Mouse (Mus musculus) small intestine, adult 2 months (tissue): Measurements from ENCODE around the gene Psg20. TPM values are rescaled to one million over a fixed set of nuclear protein-coding genes. Genes with fewer than 3 reads are reported as not detected.
"Not testable (repeated sequence)": the region's sequence is repeated elsewhere in the genome, so short reads cannot be mapped to it uniquely, and the experiment has no call there.

Experiments
- H3K27ac ChIP-seq: fragments of 200-500 bp; 2 replicates; pipeline ENCODE4 v1.5.1; 2012; ENCODE audit warnings: low read depth, low read length, control low read depth, inconsistent platforms; ENCODE audit not compliant: insufficient read depth
- H3K27me3 ChIP-seq: fragments of 200-500 bp; 2 replicates; pipeline ENCODE4 v1.6.1; 2012; ENCODE audit warnings: mild to moderate bottlenecking, moderate library complexity, low read length, inconsistent platforms; ENCODE audit not compliant: control insufficient read depth, insufficient read depth
- H3K36me3 ChIP-seq: fragments of 200-500 bp; 2 replicates; pipeline ENCODE4 v1.6.1; 2012; ENCODE audit warnings: mild to moderate bottlenecking, low read length, control low read depth, inconsistent platforms; ENCODE audit not compliant: control insufficient read depth, insufficient read depth
- H3K4me1 ChIP-seq: fragments of 200-500 bp; 2 replicates; pipeline ENCODE4 v1.6.1; 2012; ENCODE audit warnings: low read length, inconsistent platforms, mixed read lengths; ENCODE audit not compliant: control insufficient read depth, insufficient read depth, insufficient read length
- H3K4me3 ChIP-seq: fragments of 200-500 bp; 2 replicates; pipeline ENCODE4 v1.5.1; 2012; ENCODE audit warnings: low read depth, mild to moderate bottlenecking, control low read depth, inconsistent platforms, low read length, moderate library complexity
- CTCF ChIP-seq: fragments of 200-500 bp; IDR thresholded peaks from 2 replicates; pipeline ENCODE4 v1.5.1; 2012; ENCODE audit warnings: low read depth, mild to moderate bottlenecking, control low read depth, inconsistent platforms, low read length, moderate library complexity, mixed read lengths; ENCODE audit not compliant: insufficient replicate concordance, insufficient read length; ENCODE audit errors: extremely low read depth
- POLR2A ChIP-seq: fragments of 200-500 bp; IDR thresholded peaks from 2 replicates; pipeline ENCODE4 v1.6.1; 2012; ENCODE audit warnings: low read depth, mild to moderate bottlenecking, control low read depth, inconsistent platforms, low read length, moderate library complexity
- WGBS: fragments of 180-500 bp; shearing (Covaris S2); methylation state at CpG from one replicate; pipeline ENCODE4 v1.1.7; 2018; 5-methylcytosine and 5-hydroxymethylcytosine counted together
- polyA plus RNA-seq: library from polyadenylated mRNA; depleted of rRNA; stranded (reverse); fragments of >200 nt; gene quantifications from 2 replicates; pipeline ENCODE4 v1.2.3, GENCODE M21; 2012; rRNA removed

Gene Psg20
- not detected in 2 replicates for polyA plus RNA-seq

- 52% methylated on average over 2 of the region's 2 CpGs for WGBS
- H3K27me3 ChIP-seq = no peaks in the 10 kb centered on the region
- TF ChIP-seq CTCF = no peak
- no peak for TF ChIP-seq POLR2A
- no peak within 1 kb of the TSS for H3K27ac ChIP-seq
- no peaks in the 10 kb centered on the region for H3K4me1 ChIP-seq
- H3K4me3 ChIP-seq = no peak within 1 kb of the TSS
- no peaks in the 10 kb centered on the region for H3K36me3 ChIP-seq
These were observed at the start of gene Psg20 for GRCm38 (mm10) chr7:18686085-18686484. Gene Psg20 (minus strand): TSS chr7:18686185.

GRCm38 (mm10) chr7:18734451-18734850, 48.5 kb upstream of the Psg20 start:
- no peak for TF ChIP-seq CTCF
- no peak for TF ChIP-seq POLR2A
- Histone ChIP-seq H3K4me3 (no peak overlapping the region), H3K27ac (no peak overlapping the region), H3K27me3 (no peaks in the 10 kb centered on the region), H3K4me1 (peaks cover 3% of the 10 kb centered on the region; the same call in 1 of the 2 replicates), H3K36me3 (no peaks in the 10 kb centered on the region)
- WGBS = 92% methylated on average over 1 of the region's 1 CpGs

- TF ChIP-seq CTCF (no peak), POLR2A (no peak)
- Histone ChIP-seq H3K4me3 (no peak overlapping the region), H3K36me3 (no peaks in the 10 kb centered on the region), H3K27me3 (no peaks in the 10 kb centered on the region), H3K4me1 (peaks cover 3% of the 10 kb centered on the region; the same call in 1 of the 2 replicates), H3K27ac (no peak overlapping the region; the same call in 1 of the 2 replicates)
These were observed 47.1 kb upstream of the Psg20 start for GRCm38 (mm10) chr7:18733111-18733510.

- Histone ChIP-seq H3K4me1 (peaks cover 2% of the 10 kb centered on the region; the same call in 1 of the 2 replicates), H3K27ac (no peak overlapping the region), H3K36me3 (no peaks in the 10 kb centered on the region), H3K27me3 (no peaks in the 10 kb centered on the region), H3K4me3 (no peak overlapping the region)
- no peak for TF ChIP-seq POLR2A
- TF ChIP-seq CTCF = no peak
- 76% methylated on average over 1 of the region's 1 CpGs for WGBS
These were observed 42.4 kb upstream of the Psg20 start for GRCm38 (mm10) chr7:18728391-18728790.

GRCm38 (mm10) chr7:18725931-18726330, 39.9 kb upstream of the Psg20 start:
- not testable (repeated sequence) for H3K4me1 ChIP-seq, H3K27ac ChIP-seq, H3K27me3 ChIP-seq, H3K4me3 ChIP-seq, H3K36me3 ChIP-seq

- no peaks in the 10 kb centered on the region for H3K27me3 ChIP-seq
- no peaks in the 10 kb centered on the region for H3K36me3 ChIP-seq
- WGBS = 78% methylated on average over 6 of the region's 6 CpGs
- TF ChIP-seq POLR2A = no peak
- TF ChIP-seq CTCF = no peak
- H3K4me1 ChIP-seq = no peaks in the 10 kb centered on the region
- H3K4me3 ChIP-seq = no peak overlapping the region
- H3K27ac ChIP-seq = no peak overlapping the region
These were observed 38.0 kb upstream of the Psg20 start for GRCm38 (mm10) chr7:18724001-18724400.

GRCm38 (mm10) chr7:18717790-18718189, 31.8 kb upstream of the Psg20 start, which contains the start of gene Psg22:
Gene Psg22 (plus strand): TSS chr7:18718090.
- no peaks in the 10 kb centered on the region for H3K36me3 ChIP-seq
- H3K27me3 ChIP-seq = no peaks in the 10 kb centered on the region
- 35% methylated on average over 2 of the region's 2 CpGs for WGBS
- TF ChIP-seq POLR2A = no peak
- no peak within 1 kb of the TSS for H3K4me3 ChIP-seq
- H3K4me1 ChIP-seq = no peaks in the 10 kb centered on the region
- H3K27ac ChIP-seq = no peak within 1 kb of the TSS

GRCm38 (mm10) chr7:18715546-18715945, 29.6 kb upstream of the Psg20 start:
- TF ChIP-seq POLR2A (no peak), CTCF (no peak)
- H3K27me3 ChIP-seq = no peaks in the 10 kb centered on the region
- 67% methylated on average over 4 of the region's 4 CpGs for WGBS

More at GRCm38 (mm10) chr7:18715546-18715945, 29.6 kb upstream of the Psg20 start:
- H3K4me1 ChIP-seq = no peaks in the 10 kb centered on the region
- H3K4me3 ChIP-seq = no peak overlapping the region
- H3K27ac ChIP-seq = no peak overlapping the region
- H3K36me3 ChIP-seq = no peaks in the 10 kb centered on the region
